ENCODE assay signal across 12 mouse cellular contexts in the genomic region with DNA sequence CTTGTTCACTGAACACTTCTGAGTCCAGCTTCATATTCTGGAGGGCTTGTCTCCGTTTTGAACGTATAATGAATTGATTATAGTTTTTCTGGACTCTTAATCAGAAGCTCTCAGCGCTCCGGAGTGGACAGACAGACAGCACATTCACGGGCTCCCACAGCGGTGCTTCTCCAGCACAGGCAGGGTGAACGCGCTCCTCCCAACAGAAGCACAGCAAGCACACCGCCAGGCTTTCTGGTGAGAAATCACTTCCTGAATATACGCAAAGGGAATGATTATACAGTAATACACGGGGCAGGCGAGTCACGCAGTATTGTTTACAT.
A peak's percentile ranks its signal among the peaks of the same experiment; 100 is the strongest.
DNase-seq lines count a peak whose midpoint lies in the region; ATAC-seq and TF ChIP-seq lines count a peak whose summit lies in the region.
"Had no signal": no experiment of that assay in that cellular context is flagged by ENCODE, and none has a peak within 500 bp of the region (broad histone marks: within the 10 kb centered on the region; RNA-seq: fewer than 3 reads in every experiment).

No protein-coding gene starts in this region.

- H3K9ac ChIP-seq in kidney, embryonic 16.5 days (replicated peaks; ENCODE audit: low read length) = 0 out of 2 replicates have a peak overlapping the region, but pooled peaks have one; percentile 10
- H3K9ac ChIP-seq in forebrain, embryonic 16.5 days (replicated peaks; ENCODE audit: low read depth, low read length) = no peak overlapping the region
- no peak overlapping the region for H3K9ac ChIP-seq in midbrain, embryonic 15.5 days
- H3K9ac ChIP-seq: embryonic facial prominence, embryonic 12.5 days had no signal

- H3K36me3 ChIP-seq in kidney, embryonic 16.5 days (ENCODE audit: insufficient read depth, low read length) = no peaks in the 10 kb centered on the region
- H3K36me3 ChIP-seq in kidney, adult 2 months (ENCODE audit: control insufficient read depth, insufficient read depth, low read length) = no peaks in the 10 kb centered on the region
- H3K36me3 ChIP-seq in forebrain, embryonic 16.5 days (ENCODE audit: control insufficient read depth, insufficient read depth) = no peaks in the 10 kb centered on the region
- no peaks in the 10 kb centered on the region for H3K36me3 ChIP-seq in midbrain, embryonic 15.5 days (replicated peaks)
- H3K36me3 ChIP-seq: embryonic facial prominence, embryonic 12.5 days had no signal

- ATAC-seq in kidney, embryonic 16.5 days (ENCODE audit: low FRiP score, low TSS enrichment) = no peak
- peak; percentile 73 for ATAC-seq in forebrain, embryonic 16.5 days
- peak; percentile 60 for ATAC-seq in midbrain, embryonic 15.5 days (replicated peaks)
- no peak for ATAC-seq in CD4-positive, CD25-positive, alpha-beta regulatory T cell, adult 4 months

- no peak for DNase-seq in kidney, adult 2 months
- peak; percentile 91 for DNase-seq in brain, embryonic 14.5 days (ENCODE audit: low read depth)
- no peak for DNase-seq in cerebellum, adult 11-12 months
- DNase-seq in testis, postnatal 14 days (ENCODE audit: low spot score) = no peak
- DNase-seq: gastrocnemius, adult 2 months; heart, postnatal 14 days; kidney, postnatal 4 days had no signal

- TF ChIP-seq CTCF in kidney, adult 2 months (conservative IDR thresholded peaks at IDR 0.05; ENCODE audit: insufficient read depth, insufficient read length, low read depth, low read length) = no peak
- TF ChIP-seq CTCF in brain, embryonic 14.5 days (IDR thresholded peaks at IDR 0.05; ENCODE audit: borderline replicate concordance, extremely low read depth, insufficient read depth, insufficient read length) = no peak

- H3K4me1 ChIP-seq in kidney, embryonic 16.5 days (ENCODE audit: insufficient read depth, low read length) = peaks cover 3% of the 10 kb centered on the region; the same call in 1 of the 2 replicates
- H3K4me1 ChIP-seq in kidney, adult 2 months (ENCODE audit: control insufficient read depth, insufficient read depth, low read length) = no peaks in the 10 kb centered on the region
- H3K4me1 ChIP-seq in forebrain, embryonic 16.5 days (replicated peaks; ENCODE audit: control insufficient read depth, insufficient read depth, low read length) = peaks cover 12% of the 10 kb centered on the region
- H3K4me1 ChIP-seq in midbrain, embryonic 15.5 days = peaks cover 23% of the 10 kb centered on the region

- H3K4me2 ChIP-seq in kidney, embryonic 16.5 days (replicated peaks; ENCODE audit: low read depth, low read length) = no peak overlapping the region
- H3K4me2 ChIP-seq in forebrain, embryonic 16.5 days (ENCODE audit: low read length) = peak overlapping the region; percentile 42
- peak overlapping the region; percentile 12; the same call in 1 of the 2 replicates for H3K4me2 ChIP-seq in midbrain, embryonic 15.5 days
- H3K4me2 ChIP-seq: embryonic facial prominence, embryonic 12.5 days had no signal

- no peaks in the 10 kb centered on the region for H3K9me3 ChIP-seq in kidney, embryonic 16.5 days (ENCODE audit: low read length)
- no peaks in the 10 kb centered on the region for H3K9me3 ChIP-seq in forebrain, embryonic 16.5 days (ENCODE audit: control insufficient read depth, low read length)
- H3K9me3 ChIP-seq in midbrain, embryonic 15.5 days = no peaks in the 10 kb centered on the region
- H3K9me3 ChIP-seq: embryonic facial prominence, embryonic 12.5 days had no signal

- no peak overlapping the region for H3K4me3 ChIP-seq in kidney, embryonic 16.5 days (ENCODE audit: low read length)
- H3K4me3 ChIP-seq in kidney, adult 2 months (ENCODE audit: insufficient read depth, low read depth, low read length) = no peak overlapping the region
- 0 out of 2 replicates have a peak overlapping the region, but pooled peaks have one; percentile 9 for H3K4me3 ChIP-seq in forebrain, embryonic 16.5 days (replicated peaks; ENCODE audit: low read length)
- H3K4me3 ChIP-seq in midbrain, embryonic 15.5 days = no peak overlapping the region
- H3K4me3 ChIP-seq: embryonic facial prominence, embryonic 12.5 days; gastrocnemius, adult 2 months had no signal

- H3K27me3 ChIP-seq in kidney, embryonic 16.5 days (ENCODE audit: insufficient read depth, low read length) = no peaks in the 10 kb centered on the region
- no peaks in the 10 kb centered on the region for H3K27me3 ChIP-seq in kidney, adult 2 months (replicated peaks; ENCODE audit: control insufficient read depth, insufficient read depth, low read length)
- 0 out of 2 replicates have a peak, but pooled peaks cover 5% of the 10 kb centered on the region for H3K27me3 ChIP-seq in forebrain, embryonic 16.5 days (replicated peaks; ENCODE audit: control insufficient read depth, insufficient read depth, low read length)
- H3K27me3 ChIP-seq in midbrain, embryonic 15.5 days (replicated peaks) = no peaks in the 10 kb centered on the region
- H3K27me3 ChIP-seq: embryonic facial prominence, embryonic 12.5 days had no signal

- no peak for TF ChIP-seq POLR2A in kidney, adult 2 months (IDR thresholded peaks at IDR 0.05; ENCODE audit: low read depth, low read length)
- TF ChIP-seq POLR2A in brain, embryonic 14.5 days (IDR thresholded peaks at IDR 0.05; ENCODE audit: borderline replicate concordance, extremely low read depth, insufficient read depth, insufficient read length, poor library complexity, severe bottlenecking) = no peak

- H3K27ac ChIP-seq in kidney, embryonic 16.5 days (ENCODE audit: low read length) = no peak overlapping the region
- H3K27ac ChIP-seq in kidney, adult 2 months (ENCODE audit: insufficient read depth, low read depth, low read length) = no peak overlapping the region
- peak overlapping the region; percentile 21 for H3K27ac ChIP-seq in forebrain, embryonic 16.5 days (ENCODE audit: low read length)
- H3K27ac ChIP-seq in midbrain, embryonic 15.5 days = peak overlapping the region; percentile 31; the same call in 1 of the 2 replicates
- H3K27ac ChIP-seq: embryonic facial prominence, embryonic 12.5 days; gastrocnemius, adult 2 months had no signal

- 56% methylated on average over 13 of the region's 13 CpGs for WGBS in kidney, embryonic 16.5 days
- WGBS in kidney, adult 2 months = 74% methylated on average over 13 of the region's 13 CpGs
- WGBS in forebrain, embryonic 16.5 days = 1% methylated on average over 13 of the region's 13 CpGs
- WGBS in midbrain, embryonic 15.5 days = 18% methylated on average over 13 of the region's 13 CpGs

Comparison
In these comparisons a context has a peak if more than half of its experiments do, and no peak if none do; other contexts are left out.
1. ATAC-seq: peak in forebrain, embryonic 16.5 days (single experiment) and midbrain, embryonic 15.5 days (single experiment); none in kidney, embryonic 16.5 days (single experiment) and CD4-positive, CD25-positive, alpha-beta regulatory T cell, adult 4 months (single experiment).
2. H3K27ac ChIP-seq: peak in forebrain, embryonic 16.5 days (single experiment) and midbrain, embryonic 15.5 days (single experiment); none in kidney, embryonic 16.5 days (single experiment) and kidney, adult 2 months (single experiment).